Mouse (Mus musculus): ENCODE measurements around the gene Ahcyl1. TPM values are rescaled to one million over a fixed set of nuclear protein-coding genes. Genes with fewer than 3 reads are reported as not detected.
"Not testable (repeated sequence)": the region's sequence is repeated elsewhere in the genome, so short reads cannot be mapped to it uniquely, and the experiment has no call there.

Ahcyl1 gene
- polyA plus RNA-seq, 1 experiment = 238 TPM

DNA sequence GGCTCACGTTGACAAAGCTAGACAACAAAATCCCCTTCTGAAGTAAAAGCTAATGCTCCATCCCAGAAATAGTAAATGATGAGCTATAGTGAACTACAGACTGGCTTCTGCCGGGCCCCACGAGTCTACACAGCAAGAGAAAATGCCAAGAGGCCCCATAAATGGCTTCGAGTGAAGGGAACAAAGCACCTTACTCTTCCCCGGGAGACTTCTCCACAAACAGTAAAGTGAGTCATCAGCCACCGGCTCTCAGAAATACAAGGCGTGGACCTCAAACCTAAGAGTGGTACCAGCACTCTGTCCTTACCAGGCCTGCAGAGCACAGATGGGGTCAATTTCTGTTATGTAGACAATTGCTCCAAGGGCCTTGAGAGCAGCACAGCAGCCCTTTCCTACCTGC is 27.6 kb downstream of the Ahcyl1 start:
- Histone ChIP-seq H3K4me1 (ENCODE audit: control insufficient read depth, insufficient read depth, low read length) (0 out of 2 replicates have a peak, but pooled peaks cover 2% of the 10 kb centered on the region), H3K4me3 (ENCODE audit: insufficient read depth, low read length) (no peak overlapping the region), H3K27ac (ENCODE audit: insufficient read depth, low read length) (no peak overlapping the region)
- no peak for TF ChIP-seq POLR2A (IDR thresholded peaks at IDR 0.05; ENCODE audit: low read depth, low read length)
- TF ChIP-seq CTCF (IDR thresholded peaks at IDR 0.05; ENCODE audit: borderline replicate concordance, insufficient read depth, low read length) = no peak

DNA sequence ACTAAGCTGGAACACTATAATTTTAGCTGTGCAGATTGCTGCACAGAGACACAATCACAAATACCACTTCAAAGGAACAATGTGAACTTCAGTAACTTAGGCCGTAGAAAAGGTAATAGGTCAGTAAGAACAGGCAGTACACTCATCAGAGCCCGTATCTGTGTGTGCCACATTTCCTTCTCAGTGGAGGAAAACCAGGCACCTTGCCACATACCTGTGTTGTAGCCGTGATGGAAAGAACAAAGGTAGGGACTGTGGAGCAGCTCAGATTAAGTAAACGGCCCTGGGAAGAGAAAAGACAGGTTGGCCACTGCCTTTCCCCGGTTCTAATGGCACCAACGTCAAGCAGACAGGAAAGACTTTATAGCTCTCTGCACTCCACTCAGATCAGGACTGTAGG is 28.9 kb downstream of the Ahcyl1 start:
- Histone ChIP-seq H3K27ac (ENCODE audit: insufficient read depth, low read length) (no peak overlapping the region), H3K4me1 (ENCODE audit: control insufficient read depth, insufficient read depth, low read length) (0 out of 2 replicates have a peak, but pooled peaks cover 2% of the 10 kb centered on the region), H3K4me3 (ENCODE audit: insufficient read depth, low read length) (no peak overlapping the region)
- TF ChIP-seq CTCF (IDR thresholded peaks at IDR 0.05; ENCODE audit: borderline replicate concordance, insufficient read depth, low read length) = no peak
- no peak for TF ChIP-seq POLR2A (IDR thresholded peaks at IDR 0.05; ENCODE audit: low read depth, low read length)

DNA sequence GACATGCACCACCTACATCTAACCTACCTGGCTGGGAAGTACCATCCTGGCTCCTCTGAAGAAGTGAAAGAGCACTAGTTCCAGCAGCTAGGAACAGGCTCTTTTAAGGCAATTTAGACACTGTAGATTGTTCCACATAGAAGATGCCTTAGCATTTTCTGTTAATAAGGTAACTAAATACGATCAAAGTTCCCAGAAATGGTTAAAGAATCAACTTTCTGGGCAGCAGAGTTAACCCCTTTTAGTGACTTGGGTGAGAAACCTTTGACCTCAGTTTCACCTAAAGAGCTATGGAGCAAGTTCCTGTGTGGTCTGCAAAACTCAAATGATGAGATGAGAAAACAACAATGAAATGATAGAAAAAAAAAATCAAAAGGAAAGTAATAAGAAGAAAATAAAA is 31.7 kb downstream of the Ahcyl1 start:
- Histone ChIP-seq H3K4me3 (ENCODE audit: insufficient read depth, low read length) (no peak overlapping the region), H3K4me1 (ENCODE audit: control insufficient read depth, insufficient read depth, low read length) (no peaks in the 10 kb centered on the region), H3K27ac (ENCODE audit: insufficient read depth, low read length) (no peak overlapping the region)
- TF ChIP-seq POLR2A (IDR thresholded peaks at IDR 0.05; ENCODE audit: low read depth, low read length) (no peak), CTCF (IDR thresholded peaks at IDR 0.05; ENCODE audit: borderline replicate concordance, insufficient read depth, low read length) (no peak)

DNA sequence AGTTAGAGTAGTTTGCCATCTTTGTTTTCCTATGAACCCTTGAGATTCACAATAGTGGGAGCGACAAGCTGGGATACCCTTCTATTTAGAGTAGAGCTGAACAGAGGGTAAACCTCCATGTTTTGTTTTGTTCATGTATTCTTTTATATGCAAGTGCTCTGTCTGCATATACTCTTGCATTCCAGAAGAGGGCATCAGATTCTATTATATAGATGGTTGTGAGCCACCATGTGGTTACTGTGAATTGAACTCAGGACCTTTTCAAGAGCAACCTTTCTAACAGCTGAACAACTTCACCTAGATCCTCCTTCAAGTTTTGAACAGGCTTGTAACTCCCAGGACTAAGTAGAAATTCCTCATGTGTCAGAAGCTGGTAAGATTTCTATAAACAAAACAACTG is 37.4 kb downstream of the Ahcyl1 start:
- Histone ChIP-seq H3K27ac (ENCODE audit: insufficient read depth, low read length) (no peak overlapping the region), H3K4me1 (ENCODE audit: control insufficient read depth, insufficient read depth, low read length) (no peaks in the 10 kb centered on the region), H3K4me3 (ENCODE audit: insufficient read depth, low read length) (no peak overlapping the region)
- no peak for TF ChIP-seq POLR2A (IDR thresholded peaks at IDR 0.05; ENCODE audit: low read depth, low read length)
- no peak for TF ChIP-seq CTCF (IDR thresholded peaks at IDR 0.05; ENCODE audit: borderline replicate concordance, insufficient read depth, low read length)

DNA sequence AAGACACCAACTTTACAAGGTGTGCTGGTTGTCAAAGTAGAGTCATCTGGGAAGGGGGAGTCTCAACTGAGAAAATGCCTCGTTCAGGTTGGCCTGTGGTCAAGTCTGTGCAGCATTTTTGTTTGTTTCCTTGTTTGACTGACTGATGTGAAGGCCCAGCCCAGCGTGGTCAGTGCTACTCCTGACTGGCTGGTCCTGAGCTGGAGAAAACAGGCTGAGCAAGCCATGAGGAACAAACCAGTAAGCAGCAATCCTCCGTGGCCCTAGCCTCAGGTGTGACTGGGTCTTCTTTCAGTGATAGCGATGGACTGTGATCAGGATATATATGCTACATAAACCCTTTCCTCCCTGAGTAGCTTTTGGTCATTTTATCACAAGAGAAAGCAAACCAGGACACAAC is 39.5 kb downstream of the Ahcyl1 start:
- no peak for TF ChIP-seq POLR2A (IDR thresholded peaks at IDR 0.05; ENCODE audit: low read depth, low read length)
- no peak for TF ChIP-seq CTCF (IDR thresholded peaks at IDR 0.05; ENCODE audit: borderline replicate concordance, insufficient read depth, low read length)
- peak overlapping the region; percentile 57; the same call in 1 of the 2 replicates for H3K27ac ChIP-seq (ENCODE audit: insufficient read depth, low read length)
- no peak overlapping the region for H3K4me3 ChIP-seq (ENCODE audit: insufficient read depth, low read length)
- H3K4me1 ChIP-seq (ENCODE audit: control insufficient read depth, insufficient read depth, low read length) = no peaks in the 10 kb centered on the region

DNA sequence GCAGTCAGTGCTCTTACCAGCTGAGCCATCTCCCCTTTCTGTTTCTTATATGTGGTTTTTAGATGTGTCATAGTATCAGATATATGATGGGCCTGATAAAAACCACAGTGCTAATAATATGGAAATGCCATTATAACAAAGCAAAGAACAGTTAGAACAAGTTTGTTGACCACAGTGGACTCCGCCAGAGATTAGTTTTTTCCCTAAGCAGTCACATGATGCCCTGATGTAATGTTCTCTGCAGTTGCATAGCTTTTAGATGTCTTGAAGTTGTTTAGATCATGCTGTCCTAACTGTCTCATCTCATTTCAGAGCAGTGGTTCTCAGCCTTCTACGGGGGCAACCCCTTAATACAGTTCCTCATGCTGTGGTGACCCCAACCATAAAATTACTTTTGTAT is 40.2 kb downstream of the Ahcyl1 start:
- TF ChIP-seq POLR2A (IDR thresholded peaks at IDR 0.05; ENCODE audit: low read depth, low read length) (no peak), CTCF (IDR thresholded peaks at IDR 0.05; ENCODE audit: borderline replicate concordance, insufficient read depth, low read length) (no peak)
- Histone ChIP-seq H3K27ac (ENCODE audit: insufficient read depth, low read length) (peak overlapping the region; percentile 57), H3K4me3 (ENCODE audit: insufficient read depth, low read length) (no peak overlapping the region), H3K4me1 (ENCODE audit: control insufficient read depth, insufficient read depth, low read length) (no peaks in the 10 kb centered on the region)

DNA sequence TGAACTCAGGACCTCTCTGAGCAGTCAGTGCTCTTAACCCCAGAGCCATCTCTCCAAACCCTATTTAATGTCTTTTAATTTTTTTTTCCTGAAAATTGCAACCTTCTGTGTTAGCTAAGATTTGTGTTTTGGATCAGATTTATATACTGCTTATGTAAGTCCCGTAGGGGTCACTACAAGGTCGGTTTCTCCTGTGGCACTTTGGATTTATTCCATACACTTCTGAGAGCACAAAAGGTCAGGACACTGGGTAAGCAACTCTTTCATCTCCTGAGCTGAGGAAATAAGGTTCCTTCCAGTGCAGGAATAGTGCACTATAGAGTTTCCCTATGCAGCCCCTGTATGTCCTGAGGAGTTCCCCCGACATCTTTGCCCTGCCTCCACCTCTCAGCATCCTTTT is 40.9 kb downstream of the Ahcyl1 start:
- H3K4me3 ChIP-seq (ENCODE audit: insufficient read depth, low read length) = no peak overlapping the region
- H3K27ac ChIP-seq (ENCODE audit: insufficient read depth, low read length) = no peak overlapping the region
- TF ChIP-seq CTCF (IDR thresholded peaks at IDR 0.05; ENCODE audit: borderline replicate concordance, insufficient read depth, low read length) (no peak), POLR2A (IDR thresholded peaks at IDR 0.05; ENCODE audit: low read depth, low read length) (no peak)
- H3K4me1 ChIP-seq (ENCODE audit: control insufficient read depth, insufficient read depth, low read length) = no peaks in the 10 kb centered on the region

DNA sequence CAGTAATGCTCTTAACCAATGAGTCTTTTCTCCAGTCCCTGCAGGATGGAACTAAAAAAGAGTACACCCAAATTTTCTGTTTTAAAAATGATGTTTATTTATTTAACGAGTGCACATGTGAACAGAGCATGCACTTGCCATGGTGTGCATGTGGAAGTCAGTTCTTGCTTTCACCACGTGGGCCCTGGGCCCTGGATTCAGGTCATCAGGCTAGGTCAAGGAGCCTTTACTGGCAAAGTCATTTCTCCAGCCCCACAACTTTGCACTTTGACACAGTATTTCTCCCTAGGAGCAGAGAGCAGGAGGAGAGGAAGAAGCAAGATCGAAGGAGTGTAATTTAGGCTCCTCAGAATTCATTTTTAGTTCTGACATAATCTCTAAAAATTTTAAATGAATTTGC is 41.5 kb downstream of the Ahcyl1 start:
- TF ChIP-seq POLR2A (IDR thresholded peaks at IDR 0.05; ENCODE audit: low read depth, low read length) = no peak
- TF ChIP-seq CTCF (IDR thresholded peaks at IDR 0.05; ENCODE audit: borderline replicate concordance, insufficient read depth, low read length) = no peak
- no peak overlapping the region for H3K4me3 ChIP-seq (ENCODE audit: insufficient read depth, low read length)
- no peak overlapping the region for H3K27ac ChIP-seq (ENCODE audit: insufficient read depth, low read length)
- H3K4me1 ChIP-seq (ENCODE audit: control insufficient read depth, insufficient read depth, low read length) = no peaks in the 10 kb centered on the region

DNA sequence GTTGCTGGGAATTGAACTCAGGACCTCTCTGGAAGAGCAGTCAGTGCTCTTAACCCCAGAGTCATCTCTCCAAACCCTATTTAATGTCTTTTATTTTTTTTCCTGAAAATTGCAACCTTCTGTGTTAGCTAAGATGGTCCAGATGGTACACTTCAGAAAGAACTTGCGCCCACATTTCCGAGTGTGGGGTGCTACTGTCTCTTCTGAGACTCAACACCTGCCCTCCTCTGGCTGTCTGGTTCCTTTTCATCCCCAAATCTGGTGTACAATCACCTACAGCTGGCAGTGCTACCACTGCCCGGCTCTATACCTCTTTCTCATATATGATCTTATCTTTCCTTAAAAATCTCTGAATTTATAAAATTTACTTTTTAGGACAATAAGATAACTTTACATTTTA is 43.4 kb downstream of the Ahcyl1 start:
- Histone ChIP-seq H3K4me3 (ENCODE audit: insufficient read depth, low read length) (no peak overlapping the region), H3K27ac (ENCODE audit: insufficient read depth, low read length) (no peak overlapping the region), H3K4me1 (ENCODE audit: control insufficient read depth, insufficient read depth, low read length) (no peaks in the 10 kb centered on the region)
- no peak for TF ChIP-seq POLR2A (IDR thresholded peaks at IDR 0.05; ENCODE audit: low read depth, low read length)
- TF ChIP-seq CTCF (IDR thresholded peaks at IDR 0.05; ENCODE audit: borderline replicate concordance, insufficient read depth, low read length) = no peak

DNA sequence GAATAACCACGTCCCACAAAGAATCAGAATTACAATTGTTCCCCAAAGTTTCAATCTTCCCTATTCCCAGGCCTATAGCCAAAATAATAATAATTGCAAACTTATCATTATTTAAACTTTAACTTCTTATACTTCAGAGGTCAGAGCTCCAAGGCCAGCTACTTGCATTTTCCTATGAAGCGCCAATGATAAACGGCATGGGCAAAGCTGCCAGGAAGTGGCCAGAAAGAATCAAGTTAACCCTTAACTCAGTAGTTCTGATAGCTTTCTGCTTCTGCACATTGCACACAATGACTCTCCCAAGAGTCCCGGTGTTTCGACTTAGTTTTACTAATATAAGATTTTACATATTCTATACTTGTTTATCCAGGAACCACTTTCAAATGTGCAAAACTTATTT is 46.1 kb downstream of the Ahcyl1 start:
- not testable (repeated sequence) for H3K27ac ChIP-seq (ENCODE audit: insufficient read depth, low read length); H3K4me3 ChIP-seq (ENCODE audit: insufficient read depth, low read length); H3K4me1 ChIP-seq (ENCODE audit: control insufficient read depth, insufficient read depth, low read length)

DNA sequence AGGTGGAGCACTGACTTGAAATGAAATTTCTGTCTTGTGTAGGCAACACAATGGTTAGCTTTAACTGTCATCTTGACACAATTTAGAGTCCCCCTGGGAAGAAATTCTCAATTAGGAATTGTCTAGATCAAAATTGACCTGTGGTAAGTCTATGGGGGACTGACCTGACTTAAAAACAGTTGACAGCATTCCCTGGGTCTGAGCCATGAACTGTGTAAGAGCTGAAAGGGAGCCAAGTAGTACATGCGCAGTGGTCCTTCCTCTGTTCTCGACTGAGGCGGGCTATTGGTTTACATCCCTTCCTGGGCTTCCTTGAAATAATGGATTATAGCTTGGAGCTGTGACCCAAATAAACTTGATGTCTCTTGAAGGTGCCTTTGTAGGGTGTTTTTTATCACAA is 49.4 kb downstream of the Ahcyl1 start:
- Histone ChIP-seq H3K4me1 (ENCODE audit: control insufficient read depth, insufficient read depth, low read length) (no peaks in the 10 kb centered on the region), H3K27ac (ENCODE audit: insufficient read depth, low read length) (no peak overlapping the region), H3K4me3 (ENCODE audit: insufficient read depth, low read length) (no peak overlapping the region)
- TF ChIP-seq CTCF (IDR thresholded peaks at IDR 0.05; ENCODE audit: borderline replicate concordance, insufficient read depth, low read length) (no peak), POLR2A (IDR thresholded peaks at IDR 0.05; ENCODE audit: low read depth, low read length) (no peak)
